Mouse (Mus musculus) kidney, embryonic 15.5 days (tissue): ENCODE results near the gene Slc6a17. TPM values are rescaled to one million over a fixed set of nuclear protein-coding genes. Genes with fewer than 3 reads are reported as not detected.

Source experiments
- ATAC-seq: fragments of 200-750 bp; cut with Nextera tagmentation; replicated peaks from 2 replicates; pipeline ENCODE4 v1.8.0; 2017; ENCODE audit warnings: moderate TSS enrichment; ENCODE audit not compliant: low FRiP score
- H3K27ac ChIP-seq: fragments of 300-500 bp; sonication (generic); 2 replicates; pipeline ENCODE4 v1.5.1; 2015; ENCODE audit warnings: mild to moderate bottlenecking, inconsistent platforms
- H3K27me3 ChIP-seq: fragments of 300-500 bp; sonication (generic); 2 replicates; pipeline ENCODE4 v1.6.1; 2015; ENCODE audit warnings: inconsistent platforms
- H3K36me3 ChIP-seq: fragments of 300-500 bp; sonication (generic); 2 replicates; pipeline ENCODE4 v1.6.1; 2015; ENCODE audit warnings: inconsistent platforms
- H3K4me1 ChIP-seq: fragments of 300-500 bp; sonication (generic); 2 replicates; pipeline ENCODE4 v1.6.1; 2015; ENCODE audit warnings: inconsistent platforms
- H3K4me2 ChIP-seq: fragments of 300-500 bp; sonication (generic); 2 replicates; pipeline ENCODE4 v1.6.1; 2015; ENCODE audit warnings: moderate library complexity, mild to moderate bottlenecking, inconsistent platforms
- H3K4me3 ChIP-seq: fragments of 300-500 bp; sonication (generic); replicated peaks from 2 replicates; pipeline ENCODE4 v1.5.1; 2015; ENCODE audit warnings: mild to moderate bottlenecking, inconsistent platforms
- H3K9ac ChIP-seq: fragments of 300-500 bp; sonication (generic); 2 replicates; pipeline ENCODE4 v1.6.1; 2015; ENCODE audit warnings: mild to moderate bottlenecking, inconsistent platforms
- H3K9me3 ChIP-seq: fragments of 300-500 bp; sonication (generic); replicated peaks from 2 replicates; pipeline ENCODE4 v1.6.1; 2016; ENCODE audit warnings: inconsistent platforms
- WGBS: fragments of 180-500 bp; shearing (Covaris S2); methylation state at CpG from one replicate; pipeline ENCODE4 v1.1.7; 2015; ENCODE audit warnings: mixed read lengths; 5-methylcytosine and 5-hydroxymethylcytosine counted together
- polyA plus RNA-seq: library from polyadenylated mRNA; unstranded; fragments of >200 nt; fragmentation: Nextera tagmentation; extraction: Ambion mirVana; gene quantifications from 2 replicates; pipeline ENCODE4 v1.2.1, GENCODE M21; 2015

The Slc6a17 gene
- polyA plus RNA-seq, 1 experiment from 2014 or later, result 3.3 TPM

DNA sequence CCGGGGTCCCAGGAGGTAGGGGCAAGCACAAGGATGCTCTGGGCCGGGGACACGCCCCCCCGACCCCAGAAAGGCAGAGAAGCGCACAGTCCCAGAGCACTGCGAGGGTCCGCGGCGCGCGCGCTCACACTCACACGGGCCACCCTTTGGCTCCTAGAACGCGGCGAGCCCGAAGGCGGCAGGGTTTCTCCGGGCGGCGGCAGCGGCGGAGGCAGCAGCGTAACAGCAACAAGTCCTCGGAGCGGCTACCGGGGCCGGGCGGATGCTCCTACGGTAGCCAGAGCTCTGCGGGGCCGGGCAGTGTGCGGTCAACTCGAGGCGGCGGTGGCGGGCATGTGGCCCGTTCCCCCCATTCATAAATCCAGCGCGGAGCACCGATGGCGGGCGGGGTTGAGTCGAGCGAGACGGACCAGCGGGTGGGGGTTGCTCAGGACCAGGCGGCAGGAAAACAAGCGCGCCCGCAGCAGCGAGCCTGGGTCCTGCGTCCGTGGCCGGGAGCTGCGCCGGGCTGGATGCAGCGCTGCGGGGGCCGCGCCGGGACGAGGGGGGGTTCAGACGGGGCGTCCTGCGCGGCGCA lies 58.5 kb downstream of the Slc6a17 start, which contains the start of gene Kcnc4:
Kcnc4 (minus strand) TSS at position 357 of the 577 bp plus-strand sequence.
- H3K9me3 ChIP-seq, result no peaks in the 10 kb centered on the region
- H3K4me3 ChIP-seq, result peak within 1 kb of the TSS; percentile 53
- H3K9ac ChIP-seq, result peak within 1 kb of the TSS; percentile 29; the same call in 1 of the 2 replicates
- peak within 1 kb of the TSS; percentile 86 for H3K4me2 ChIP-seq
- ATAC-seq, result peak; percentile 65
- peaks cover 99% of the 10 kb centered on the region for H3K27me3 ChIP-seq
- H3K36me3 ChIP-seq, result no peaks in the 10 kb centered on the region
- under 1% methylated on average over 68 of the region's 68 CpGs for WGBS
- H3K27ac ChIP-seq, result no peak within 1 kb of the TSS
- peaks cover 25% of the 10 kb centered on the region for H3K4me1 ChIP-seq

GRCm38 (mm10) chr3:107458528-107459195 lies 59.2 kb downstream of the Slc6a17 start:
- Histone ChIP-seq H3K27ac (no peak overlapping the region), H3K27me3 (peaks cover 100% of the 10 kb centered on the region), H3K9ac (no peak overlapping the region), H3K4me2 (peak overlapping the region; percentile 86), H3K4me1 (peaks cover 25% of the 10 kb centered on the region), H3K36me3 (no peaks in the 10 kb centered on the region), H3K4me3 (peak overlapping the region; percentile 53), H3K9me3 (no peaks in the 10 kb centered on the region)
- no peak for ATAC-seq
- under 1% methylated on average over 50 of the region's 51 CpGs for WGBS

- H3K9me3 ChIP-seq, result no peaks in the 10 kb centered on the region
- H3K4me1 ChIP-seq, result peaks cover 25% of the 10 kb centered on the region
- peak overlapping the region; percentile 53 for H3K4me3 ChIP-seq
- peak overlapping the region; percentile 86 for H3K4me2 ChIP-seq
- no peak for ATAC-seq
- H3K27ac ChIP-seq, result no peak overlapping the region
- H3K36me3 ChIP-seq, result no peaks in the 10 kb centered on the region
- peaks cover 99% of the 10 kb centered on the region for H3K27me3 ChIP-seq
- 3% methylated on average over 23 of the region's 23 CpGs for WGBS
- no peak overlapping the region for H3K9ac ChIP-seq
These were observed 59.7 kb downstream of the Slc6a17 start for GRCm38 (mm10) chr3:107458104-107458503.

DNA sequence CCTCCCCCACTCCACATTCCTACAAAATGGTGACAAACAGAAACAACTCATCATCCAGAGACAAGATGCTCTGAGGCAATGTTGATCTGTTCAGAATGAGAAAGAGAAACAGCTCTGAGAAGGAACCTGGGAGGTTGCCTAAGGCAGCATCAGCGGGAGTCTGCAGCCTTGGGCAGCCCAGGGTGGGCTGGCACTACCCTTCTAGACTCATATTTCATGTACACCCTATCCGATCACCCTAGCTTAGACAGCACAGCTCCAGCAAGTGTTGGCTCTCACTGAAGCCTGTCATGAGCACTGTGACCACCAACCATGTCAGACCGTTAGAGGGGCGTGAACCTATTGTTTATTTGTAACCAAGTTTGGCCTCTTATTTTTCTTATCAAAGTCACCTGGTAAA lies 63.5 kb downstream of the Slc6a17 start:
- Histone ChIP-seq H3K9ac (no peak overlapping the region), H3K9me3 (no peaks in the 10 kb centered on the region), H3K27me3 (peaks cover 69% of the 10 kb centered on the region), H3K36me3 (no peaks in the 10 kb centered on the region), H3K4me3 (no peak overlapping the region), H3K4me2 (no peak overlapping the region), H3K27ac (no peak overlapping the region), H3K4me1 (peaks cover 17% of the 10 kb centered on the region)
- 49% methylated on average over 4 of the region's 4 CpGs for WGBS
- ATAC-seq, result no peak

GRCm38 (mm10) chr3:107446822-107447221 lies 71.0 kb downstream of the Slc6a17 start:
- no peak for ATAC-seq
- no peak overlapping the region for H3K4me3 ChIP-seq
- no peaks in the 10 kb centered on the region for H3K9me3 ChIP-seq
- peaks cover 25% of the 10 kb centered on the region for H3K27me3 ChIP-seq
- peaks cover 10% of the 10 kb centered on the region for H3K4me1 ChIP-seq
- no peak overlapping the region for H3K9ac ChIP-seq
- H3K4me2 ChIP-seq, result no peak overlapping the region
- no peaks in the 10 kb centered on the region for H3K36me3 ChIP-seq
- WGBS, result 71% methylated on average over 3 of the region's 3 CpGs
- H3K27ac ChIP-seq, result no peak overlapping the region

- no peaks in the 10 kb centered on the region for H3K36me3 ChIP-seq
- no peak overlapping the region for H3K4me3 ChIP-seq
- H3K4me2 ChIP-seq, result no peak overlapping the region
- WGBS, result 81% methylated on average over 5 of the region's 5 CpGs
- H3K27ac ChIP-seq, result no peak overlapping the region
- H3K27me3 ChIP-seq, result peaks cover 25% of the 10 kb centered on the region
- ATAC-seq, result no peak
- H3K9me3 ChIP-seq, result no peaks in the 10 kb centered on the region
- no peak overlapping the region for H3K9ac ChIP-seq
- 0 out of 2 replicates have a peak, but pooled peaks cover 2% of the 10 kb centered on the region for H3K4me1 ChIP-seq
These were observed 74.0 kb downstream of the Slc6a17 start for GRCm38 (mm10) chr3:107443866-107444265.

DNA sequence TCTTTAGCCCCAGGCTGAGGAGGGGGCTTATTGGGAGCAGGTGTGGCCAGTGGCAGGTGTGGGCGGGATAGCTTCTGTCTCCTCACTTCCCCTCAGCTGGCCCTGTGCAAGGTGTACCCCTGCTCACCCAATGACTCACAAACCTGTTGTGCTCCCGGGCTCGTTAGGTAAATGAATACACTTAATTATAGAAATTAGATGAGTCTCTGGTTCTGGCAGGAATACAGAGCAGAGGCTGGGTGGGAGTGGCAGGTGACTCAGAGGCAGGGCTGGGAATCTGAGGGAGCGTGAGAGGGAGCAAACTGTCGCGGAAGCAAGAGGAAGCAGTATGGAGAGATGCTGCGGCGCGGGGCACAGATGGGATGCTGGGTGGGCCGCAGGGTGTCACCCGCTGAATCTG lies 75.6 kb downstream of the Slc6a17 start:
- 83% methylated on average over 11 of the region's 11 CpGs for WGBS
- Histone ChIP-seq H3K36me3 (no peaks in the 10 kb centered on the region), H3K4me2 (no peak overlapping the region), H3K4me3 (no peak overlapping the region), H3K9ac (no peak overlapping the region), H3K27me3 (peaks cover 25% of the 10 kb centered on the region), H3K9me3 (no peaks in the 10 kb centered on the region), H3K4me1 (0 out of 2 replicates have a peak, but pooled peaks cover under 1% of the 10 kb centered on the region), H3K27ac (no peak overlapping the region)
- ATAC-seq, result 0 out of 2 replicates have a peak, but pooled peaks have one; percentile 19

DNA sequence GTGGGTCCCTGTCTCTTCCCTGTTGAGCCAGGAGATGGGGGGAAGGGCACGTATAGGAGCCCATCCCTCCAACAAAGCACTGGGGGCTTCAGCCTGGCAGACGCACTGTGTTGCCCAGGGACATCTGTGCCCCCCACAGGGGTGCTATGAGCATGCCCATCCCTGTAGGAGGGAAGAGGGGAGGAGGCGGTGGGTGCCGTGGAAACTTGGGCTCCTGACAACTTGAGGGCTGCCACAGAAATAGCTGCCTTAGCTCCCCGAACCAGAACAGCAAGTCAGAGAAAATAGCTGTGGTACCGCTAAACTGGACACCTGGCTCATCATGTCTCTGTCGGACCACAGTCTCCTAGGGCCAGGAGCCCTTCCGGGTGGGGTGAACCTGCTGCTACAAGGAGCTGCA lies 76.5 kb downstream of the Slc6a17 start:
- H3K36me3 ChIP-seq, result no peaks in the 10 kb centered on the region
- no peaks in the 10 kb centered on the region for H3K9me3 ChIP-seq
- H3K4me3 ChIP-seq, result no peak overlapping the region
- H3K27me3 ChIP-seq, result peaks cover 21% of the 10 kb centered on the region
- no peak overlapping the region for H3K27ac ChIP-seq
- no peak for ATAC-seq
- no peak overlapping the region for H3K9ac ChIP-seq
- 84% methylated on average over 8 of the region's 8 CpGs for WGBS
- H3K4me2 ChIP-seq, result no peak overlapping the region
- H3K4me1 ChIP-seq, result no peaks in the 10 kb centered on the region

- no peak for ATAC-seq
- H3K4me2 ChIP-seq, result no peak overlapping the region
- H3K4me1 ChIP-seq, result no peaks in the 10 kb centered on the region
- WGBS, result 91% methylated on average over 11 of the region's 11 CpGs
- no peaks in the 10 kb centered on the region for H3K9me3 ChIP-seq
- no peak overlapping the region for H3K27ac ChIP-seq
- no peak overlapping the region for H3K4me3 ChIP-seq
- H3K9ac ChIP-seq, result no peak overlapping the region
- no peaks in the 10 kb centered on the region for H3K36me3 ChIP-seq
- peaks cover 10% of the 10 kb centered on the region; the same call in 1 of the 2 replicates for H3K27me3 ChIP-seq
These were observed 78.5 kb downstream of the Slc6a17 start for GRCm38 (mm10) chr3:107439280-107439679.

GRCm38 (mm10) chr3:107437666-107438065 lies 80.2 kb downstream of the Slc6a17 start:
- Histone ChIP-seq H3K4me1 (no peaks in the 10 kb centered on the region), H3K27me3 (no peaks in the 10 kb centered on the region), H3K9me3 (no peaks in the 10 kb centered on the region), H3K4me3 (no peak overlapping the region), H3K4me2 (no peak overlapping the region), H3K36me3 (no peaks in the 10 kb centered on the region), H3K9ac (no peak overlapping the region), H3K27ac (no peak overlapping the region)
- 79% methylated on average over 2 of the region's 2 CpGs for WGBS
- ATAC-seq, result no peak

- ATAC-seq, result no peak
- Histone ChIP-seq H3K27me3 (no peaks in the 10 kb centered on the region), H3K9ac (no peak overlapping the region), H3K9me3 (no peaks in the 10 kb centered on the region), H3K36me3 (no peaks in the 10 kb centered on the region), H3K27ac (no peak overlapping the region), H3K4me2 (no peak overlapping the region), H3K4me3 (no peak overlapping the region), H3K4me1 (no peaks in the 10 kb centered on the region)
- WGBS, result 56% methylated on average over 6 of the region's 6 CpGs
These were observed 81.4 kb downstream of the Slc6a17 start for GRCm38 (mm10) chr3:107436434-107436833.

DNA sequence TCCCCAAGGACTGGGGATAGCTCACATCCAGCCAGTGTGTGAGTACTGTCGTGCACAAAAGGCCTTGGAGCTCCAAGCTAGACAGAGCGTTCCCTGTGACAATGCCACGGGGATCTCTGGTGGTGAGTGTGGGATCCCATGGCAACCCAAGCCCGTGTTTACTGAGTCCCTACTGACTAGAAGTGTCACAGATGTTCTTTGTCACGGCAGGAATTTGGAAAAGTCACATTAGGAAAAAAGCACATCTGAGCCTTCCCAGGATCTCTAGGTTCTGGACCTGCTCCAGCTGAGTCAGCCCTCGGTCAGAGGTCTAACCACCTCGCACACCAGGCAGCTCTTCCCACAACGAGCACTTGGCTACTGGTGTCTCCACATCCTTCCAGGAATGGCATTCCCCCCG lies 84.2 kb downstream of the Slc6a17 start:
- ATAC-seq, result no peak
- Histone ChIP-seq H3K27me3 (no peaks in the 10 kb centered on the region), H3K36me3 (no peaks in the 10 kb centered on the region), H3K9ac (no peak overlapping the region), H3K4me2 (no peak overlapping the region), H3K4me3 (no peak overlapping the region), H3K9me3 (no peaks in the 10 kb centered on the region), H3K4me1 (no peaks in the 10 kb centered on the region), H3K27ac (no peak overlapping the region)
- WGBS, result 62% methylated on average over 9 of the region's 9 CpGs
